Mouse (Mus musculus) mesoderm, embryonic 11.5 days (tissue): Measurements from ENCODE around the gene Col6a5.
A peak's percentile ranks its signal among the peaks of the same experiment; 100 is the strongest.
"Not testable (repeated sequence)": the region's sequence is repeated elsewhere in the genome, so short reads cannot be mapped to it uniquely, and the experiment has no call there.

Source experiments
- DNase-seq: peaks from one replicate; pipeline ENCODE4 v3.0.0-alpha.2; 2012; ENCODE audit warnings: low read depth, low spot score

Col6a5 gene

GRCm38 (mm10) chr9:105909352-105909751 is 51.1 kb downstream of the Col6a5 start:
- DNase-seq = no peak

- DNase-seq = no peak
These were observed 53.0 kb downstream of the Col6a5 start for GRCm38 (mm10) chr9:105907411-105907810.

- no peak for DNase-seq
These were observed 72.9 kb downstream of the Col6a5 start for GRCm38 (mm10) chr9:105887521-105887920.

GRCm38 (mm10) chr9:105884656-105885430 is 75.6 kb downstream of the Col6a5 start:
- DNase-seq = no peak

GRCm38 (mm10) chr9:105880743-105881142 is 79.7 kb downstream of the Col6a5 start:
- no peak for DNase-seq

GRCm38 (mm10) chr9:105878365-105879108 is 81.9 kb downstream of the Col6a5 start:
- DNase-seq = no peak

GRCm38 (mm10) chr9:105876124-105876523 is 84.3 kb downstream of the Col6a5 start:
- DNase-seq = peak; percentile 9

- no peak for DNase-seq
These were observed 88.8 kb downstream of the Col6a5 start for GRCm38 (mm10) chr9:105871643-105872042.

GRCm38 (mm10) chr9:105857773-105858172 is 102.7 kb downstream of the Col6a5 start:
- peak; percentile 80 for DNase-seq

- no peak for DNase-seq
These were observed 107.7 kb downstream of the Col6a5 start for GRCm38 (mm10) chr9:105852778-105853065.

GRCm38 (mm10) chr9:105852015-105852777 is 108.2 kb downstream of the Col6a5 start:
- DNase-seq = no peak

GRCm38 (mm10) chr9:105851011-105851410 is 109.4 kb downstream of the Col6a5 start:
- no peak for DNase-seq

GRCm38 (mm10) chr9:105848396-105848795 is 112.0 kb downstream of the Col6a5 start:
- DNase-seq = no peak

- no peak for DNase-seq
These were observed 113.2 kb downstream of the Col6a5 start for GRCm38 (mm10) chr9:105847261-105847660.

GRCm38 (mm10) chr9:105841386-105841785 is 119.1 kb downstream of the Col6a5 start:
- not testable (repeated sequence) for DNase-seq

GRCm38 (mm10) chr9:105839147-105839515 is 121.3 kb downstream of the Col6a5 start:
- DNase-seq = no peak

GRCm38 (mm10) chr9:105838396-105839146 is 121.9 kb downstream of the Col6a5 start:
- DNase-seq = no peak

GRCm38 (mm10) chr9:105835587-105835986 is 124.9 kb downstream of the Col6a5 start:
- no peak for DNase-seq

- DNase-seq = no peak
These were observed 125.6 kb downstream of the Col6a5 start for GRCm38 (mm10) chr9:105834799-105835198.

GRCm38 (mm10) chr9:105831291-105831690 is 129.2 kb downstream of the Col6a5 start:
- DNase-seq = no peak

GRCm38 (mm10) chr9:105827791-105828385 is 132.6 kb downstream of the Col6a5 start, which contains the start of gene Col6a6:
TSS of gene Col6a6 (minus strand) at chr9:105828160.
- DNase-seq = no peak
